Mouse (Mus musculus) forebrain, postnatal 0 days (tissue): Measurements from ENCODE around the gene Kcnj13. TPM values are rescaled to one million over a fixed set of nuclear protein-coding genes. Genes with fewer than 3 reads are reported as not detected.

Experiments
- ATAC-seq: fragments of 200-750 bp; cut with Nextera tagmentation; 2 replicates; pipeline ENCODE4 v1.8.0; 2017; ENCODE audit warnings: mild to moderate bottlenecking, moderate library complexity
- DNase-seq: peaks from one replicate; pipeline ENCODE4 v3.0.0-alpha.2; 2015
- H3K27ac ChIP-seq: fragments of 300-500 bp; sonication (generic); 2 replicates; pipeline ENCODE4 v1.5.1; 2014; ENCODE audit warnings: low read depth, mild to moderate bottlenecking, antibody characterized with exemption, low read length, moderate library complexity, mixed read lengths
- H3K27me3 ChIP-seq: fragments of 300-500 bp; sonication (generic); 2 replicates; pipeline ENCODE4 v1.6.1; 2014; ENCODE audit warnings: mild to moderate bottlenecking, low read length, mixed read lengths; ENCODE audit not compliant: insufficient read depth
- H3K36me3 ChIP-seq: fragments of 300-500 bp; sonication (generic); 2 replicates; pipeline ENCODE4 v1.6.1; 2014; ENCODE audit warnings: mild to moderate bottlenecking, moderate library complexity; ENCODE audit not compliant: insufficient read depth
- H3K4me1 ChIP-seq: fragments of 300-500 bp; sonication (generic); 2 replicates; pipeline ENCODE4 v1.6.1; 2014; ENCODE audit warnings: antibody characterized with exemption; ENCODE audit not compliant: insufficient read depth
- H3K4me2 ChIP-seq: fragments of 300-500 bp; sonication (generic); 2 replicates; pipeline ENCODE4 v1.6.1; 2014; ENCODE audit warnings: low read depth, mild to moderate bottlenecking, moderate library complexity
- H3K4me3 ChIP-seq: fragments of 300-500 bp; sonication (generic); 2 replicates; pipeline ENCODE4 v1.5.1; 2014; ENCODE audit warnings: low read depth, low read length, mixed read lengths
- H3K9ac ChIP-seq: fragments of 300-500 bp; sonication (generic); 2 replicates; pipeline ENCODE4 v1.6.1; 2014; ENCODE audit warnings: mild to moderate bottlenecking
- H3K9me3 ChIP-seq: fragments of 300-500 bp; sonication (generic); 2 replicates; pipeline ENCODE4 v1.6.1; 2016; ENCODE audit warnings: low read length
- CTCF ChIP-seq: sonication (generic); IDR thresholded peaks from 2 replicates; pipeline ENCODE4 v1.5.1; 2016; ENCODE audit warnings: antibody characterized with exemption, control low read depth, low read depth
- WGBS: fragments of 180-500 bp; shearing (Covaris S2); extraction: QIAGEN DNeasy Blood & Tissue Kit; methylation state at CpG from one replicate; pipeline ENCODE4 v1.1.7; 2014; 5-methylcytosine and 5-hydroxymethylcytosine counted together
- polyA plus RNA-seq: library from polyadenylated mRNA; unstranded; fragments of >200 nt; fragmentation: Nextera tagmentation; extraction: Ambion mirVana; gene quantifications from 2 replicates; pipeline ENCODE4 v1.2.1, GENCODE M21; 2015
- total RNA-seq: library from RNA; depleted of rRNA; stranded (reverse); fragments of >200 nt; gene quantifications from 2 replicates; pipeline ENCODE4 v1.2.3, GENCODE M21; 2014; rRNA removed

Kcnj13 gene
- 1.9 and 4.8 TPM in 2 replicates for total RNA-seq
- 17.0 and 17.5 TPM in 2 replicates for polyA plus RNA-seq

DNA sequence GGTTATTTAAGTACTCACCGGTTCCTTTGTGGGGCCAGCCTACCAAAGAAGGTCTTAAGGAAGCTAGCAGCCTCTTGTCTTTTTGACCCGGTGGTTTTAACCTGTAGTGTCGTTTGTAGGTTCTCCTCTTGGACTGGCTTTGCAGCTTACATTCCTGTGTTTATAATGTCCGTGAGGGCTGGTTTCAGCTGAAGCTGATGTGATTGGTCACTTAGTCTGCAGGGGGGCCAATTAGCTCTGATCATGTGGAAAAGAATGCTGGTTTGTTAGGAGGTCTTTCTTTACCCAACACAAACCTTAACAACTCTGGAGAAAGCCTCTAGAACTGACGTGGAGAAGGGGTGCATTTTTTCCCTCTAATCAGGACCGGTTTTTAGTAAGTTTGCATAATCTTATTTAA lies at the start of gene Kcnj13:
TSS of gene Kcnj13 (minus strand) at position 136 of the 400 bp plus-strand sequence.
- no peak for TF ChIP-seq CTCF
- H3K27me3 ChIP-seq: no peaks in the 10 kb centered on the region
- ATAC-seq (no peak), DNase-seq (no peak)
- H3K36me3 ChIP-seq: peaks cover 8% of the 10 kb centered on the region; the same call in 1 of the 2 replicates
- WGBS: 8% methylated on average over 6 of the region's 6 CpGs
- H3K4me1 ChIP-seq: no peaks in the 10 kb centered on the region
- H3K9me3 ChIP-seq: no peaks in the 10 kb centered on the region
- H3K9ac ChIP-seq: no peak within 1 kb of the TSS
- no peak within 1 kb of the TSS for H3K27ac ChIP-seq
- no peak within 1 kb of the TSS for H3K4me2 ChIP-seq
- H3K4me3 ChIP-seq: no peak within 1 kb of the TSS

DNA sequence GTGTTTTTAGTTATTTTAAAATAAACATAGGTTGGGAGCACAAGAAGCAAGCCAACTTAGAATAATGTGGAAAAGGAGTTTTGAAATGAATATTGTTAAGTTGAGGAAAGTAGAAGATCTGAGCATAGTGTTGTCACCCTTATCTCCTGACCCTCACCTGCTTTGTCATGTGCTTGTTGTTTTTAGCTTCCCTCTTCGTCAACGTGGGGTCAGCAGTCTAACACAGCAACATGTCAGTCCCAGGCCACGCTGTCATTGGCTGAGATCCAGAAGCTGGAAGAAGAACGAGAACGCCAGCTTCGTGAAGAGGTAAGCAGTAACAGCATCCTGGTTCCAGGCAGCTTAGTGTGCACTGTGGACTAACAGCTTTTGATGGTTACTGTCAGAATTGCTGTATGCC lies 42.1 kb upstream of the Kcnj13 start:
- Histone ChIP-seq H3K4me3 (no peak overlapping the region), H3K9me3 (no peaks in the 10 kb centered on the region), H3K4me2 (no peak overlapping the region), H3K9ac (no peak overlapping the region), H3K36me3 (peaks cover 59% of the 10 kb centered on the region), H3K27ac (no peak overlapping the region), H3K27me3 (no peaks in the 10 kb centered on the region), H3K4me1 (no peaks in the 10 kb centered on the region)
- 75% methylated on average over 6 of the region's 6 CpGs for WGBS
- DNase-seq: no peak
- no peak for ATAC-seq
- TF ChIP-seq CTCF: no peak

- H3K4me2 ChIP-seq: no peak overlapping the region
- H3K27me3 ChIP-seq: no peaks in the 10 kb centered on the region
- WGBS: 91% methylated on average over 2 of the region's 2 CpGs
- no peak overlapping the region for H3K9ac ChIP-seq
- peaks cover 62% of the 10 kb centered on the region for H3K36me3 ChIP-seq
- no peaks in the 10 kb centered on the region for H3K9me3 ChIP-seq
- no peaks in the 10 kb centered on the region for H3K4me1 ChIP-seq
- no peak for TF ChIP-seq CTCF
- H3K27ac ChIP-seq: no peak overlapping the region
- ATAC-seq (no peak), DNase-seq (no peak)
- H3K4me3 ChIP-seq: no peak overlapping the region
Measured at GRCm38 (mm10) chr1:87435125-87435524, 40.6 kb upstream of the Kcnj13 start.

DNA sequence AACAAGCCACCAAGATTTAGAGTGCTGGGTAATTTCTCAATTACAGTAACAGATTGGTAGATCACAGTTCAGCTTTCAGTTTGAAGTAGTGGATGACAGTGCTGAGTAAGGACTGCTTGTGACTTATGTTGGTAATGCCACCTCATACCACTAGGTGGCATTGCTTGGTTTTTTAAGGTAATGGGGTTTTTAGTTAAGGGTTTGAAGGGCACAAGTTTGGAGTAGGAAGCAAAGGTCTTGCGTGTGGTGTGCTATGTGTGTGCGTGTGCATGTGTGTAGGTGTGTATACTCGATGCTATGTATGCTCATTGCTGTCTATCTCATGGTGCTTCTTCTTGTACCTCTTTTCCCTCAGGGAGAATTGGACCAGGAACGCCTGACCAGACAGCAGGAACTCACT lies 24.2 kb upstream of the Kcnj13 start:
- DNase-seq: peak; percentile 48
- Histone ChIP-seq H3K36me3 (peaks cover 34% of the 10 kb centered on the region), H3K4me3 (no peak overlapping the region), H3K27me3 (no peaks in the 10 kb centered on the region), H3K9ac (no peak overlapping the region), H3K27ac (no peak overlapping the region), H3K4me2 (no peak overlapping the region), H3K9me3 (no peaks in the 10 kb centered on the region), H3K4me1 (no peaks in the 10 kb centered on the region)
- no peak for ATAC-seq
- peak; percentile 77 for TF ChIP-seq CTCF
- WGBS: 90% methylated on average over 4 of the region's 4 CpGs

DNA sequence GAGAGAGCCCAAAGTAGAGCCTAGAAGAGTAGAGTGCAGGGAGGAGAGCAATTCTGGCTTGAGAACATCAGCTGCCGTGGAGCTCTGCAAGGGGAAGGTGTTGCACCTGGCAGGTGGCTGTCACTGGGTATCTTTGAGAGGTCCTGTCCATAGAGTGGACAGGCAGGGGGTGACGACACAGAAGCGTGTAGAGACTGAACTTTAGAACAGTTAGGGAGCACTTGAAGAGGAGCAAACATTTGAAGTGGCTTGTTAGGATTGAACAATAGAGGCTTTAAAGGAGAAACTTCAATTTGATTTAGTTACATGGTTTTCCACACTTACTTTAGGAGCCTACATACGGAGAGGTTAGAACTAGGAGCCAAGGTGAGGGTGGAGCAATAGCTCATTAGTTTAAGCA lies 14.9 kb upstream of the Kcnj13 start:
- no peak for ATAC-seq
- Histone ChIP-seq H3K27me3 (no peaks in the 10 kb centered on the region), H3K4me3 (no peak overlapping the region), H3K9me3 (no peaks in the 10 kb centered on the region), H3K4me2 (no peak overlapping the region), H3K9ac (no peak overlapping the region), H3K36me3 (peaks cover 56% of the 10 kb centered on the region), H3K4me1 (no peaks in the 10 kb centered on the region), H3K27ac (no peak overlapping the region)
- 93% methylated on average over 4 of the region's 4 CpGs for WGBS
- DNase-seq: no peak
- TF ChIP-seq CTCF: no peak

- Histone ChIP-seq H3K4me1 (no peaks in the 10 kb centered on the region), H3K36me3 (peaks cover 49% of the 10 kb centered on the region), H3K9ac (no peak overlapping the region), H3K27me3 (no peaks in the 10 kb centered on the region), H3K9me3 (no peaks in the 10 kb centered on the region), H3K4me2 (no peak overlapping the region), H3K27ac (no peak overlapping the region), H3K4me3 (no peak overlapping the region)
- no peak for TF ChIP-seq CTCF
- DNase-seq: no peak
- ATAC-seq: no peak
Measured at GRCm38 (mm10) chr1:87406012-87406411, 11.5 kb upstream of the Kcnj13 start.

- H3K4me3 ChIP-seq: no peak overlapping the region
- H3K9ac ChIP-seq: no peak overlapping the region
- no peak overlapping the region for H3K4me2 ChIP-seq
- no peaks in the 10 kb centered on the region for H3K9me3 ChIP-seq
- H3K36me3 ChIP-seq: peaks cover 42% of the 10 kb centered on the region
- no peak overlapping the region for H3K27ac ChIP-seq
- no peaks in the 10 kb centered on the region for H3K4me1 ChIP-seq
- TF ChIP-seq CTCF: no peak
- no peak for ATAC-seq
- DNase-seq: no peak
- no peaks in the 10 kb centered on the region for H3K27me3 ChIP-seq
- 90% methylated on average over 1 of the region's 1 CpGs for WGBS
Measured at GRCm38 (mm10) chr1:87404710-87405109, 10.2 kb upstream of the Kcnj13 start.
